ENCODE assay signal across 15 mouse cellular contexts in the genomic region with DNA sequence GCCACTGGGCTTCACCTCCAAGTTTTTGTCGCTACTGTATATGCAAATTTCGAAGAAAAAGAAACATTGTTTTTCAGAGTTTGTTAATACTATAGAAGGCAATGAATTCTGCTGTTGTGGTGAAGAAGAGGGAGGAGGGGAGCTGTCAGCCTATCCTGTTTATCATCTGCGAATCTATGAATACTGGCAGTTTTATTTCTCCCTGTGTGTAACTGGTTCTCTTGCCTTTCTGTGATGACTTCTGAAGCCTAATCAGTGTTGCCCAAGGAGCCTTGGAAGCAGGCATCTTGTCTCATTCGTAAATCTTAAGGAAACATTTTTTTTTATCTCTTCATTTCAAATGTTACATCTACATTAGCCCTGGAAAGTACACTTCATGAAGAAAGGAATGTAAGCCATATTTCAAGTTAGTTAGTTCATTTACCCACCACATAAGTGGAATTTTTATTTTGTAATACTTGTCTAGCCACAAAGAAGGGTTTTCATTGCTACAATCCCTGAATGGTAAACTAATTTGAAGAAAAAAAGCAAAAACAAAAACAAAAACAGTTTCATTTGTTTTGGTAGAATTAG.
"Had no signal": no experiment of that assay in that cellular context is flagged by ENCODE, and none has a peak within 500 bp of the region (broad histone marks: within the 10 kb centered on the region; RNA-seq: fewer than 3 reads in every experiment).

No protein-coding gene starts in this region.

- H3K27ac ChIP-seq: neural tube, embryonic 13.5 days; neural tube, embryonic 15.5 days; stomach, embryonic 15.5 days; stomach, postnatal 0 days had no signal

- DNase-seq: retina, postnatal 1 day; right cerebral cortex, adult 18-20 months; right cerebral cortex, postnatal 14 days; right cerebral cortex, postnatal 25 days; right cerebral cortex, postnatal 4 days; thymus, adult 18-20 months; thymus, adult 2 months; thymus, postnatal 14 days; thymus, postnatal 25 days; thymus, postnatal 36 days; thymus, postnatal 4 days had no signal

- H3K9ac ChIP-seq: neural tube, embryonic 13.5 days; neural tube, embryonic 15.5 days; stomach, embryonic 15.5 days had no signal

- H3K4me3 ChIP-seq: neural tube, embryonic 13.5 days; neural tube, embryonic 15.5 days; stomach, embryonic 15.5 days had no signal

- H3K27me3 ChIP-seq: neural tube, embryonic 13.5 days; neural tube, embryonic 15.5 days; stomach, embryonic 15.5 days had no signal

- H3K36me3 ChIP-seq: neural tube, embryonic 13.5 days; neural tube, embryonic 15.5 days; stomach, embryonic 15.5 days had no signal

- H3K9me3 ChIP-seq: neural tube, embryonic 13.5 days; neural tube, embryonic 15.5 days; stomach, embryonic 15.5 days had no signal

- H3K4me1 ChIP-seq: neural tube, embryonic 13.5 days; neural tube, embryonic 15.5 days; stomach, embryonic 15.5 days had no signal

- H3K4me2 ChIP-seq: neural tube, embryonic 13.5 days; neural tube, embryonic 15.5 days; stomach, embryonic 15.5 days had no signal
